ENCODE assay signal across 12 mouse cellular contexts in the genomic region with DNA sequence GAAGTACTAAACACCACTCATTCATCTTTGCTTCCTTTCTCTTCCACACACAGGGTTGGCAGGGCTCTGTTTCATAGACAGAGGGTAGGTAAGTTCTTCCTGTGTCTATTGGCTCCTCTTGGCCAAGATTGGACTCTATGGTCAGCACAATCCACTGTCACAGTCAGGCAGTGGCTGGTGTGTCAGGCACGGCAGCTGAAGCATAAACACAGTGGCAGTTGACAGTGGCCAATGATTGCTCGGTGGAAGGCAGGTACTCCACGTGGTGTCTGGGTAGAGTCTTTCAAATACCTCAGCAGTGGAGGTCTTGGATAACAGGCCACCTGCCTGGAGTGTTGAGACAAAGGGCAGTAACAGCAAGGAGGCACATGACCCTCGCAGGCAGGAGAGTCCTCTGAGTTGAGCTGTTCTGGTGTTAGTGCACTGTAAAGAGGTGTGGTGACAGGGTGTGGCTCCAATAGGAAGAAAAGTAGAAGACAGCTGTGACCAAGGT. TPM values are rescaled to one million over a fixed set of nuclear protein-coding genes. Genes with fewer than 3 reads are reported as not detected.
DNase-seq lines count a peak whose midpoint lies in the region; ATAC-seq and TF ChIP-seq lines count a peak whose summit lies in the region.
"Had no signal": no experiment of that assay in that cellular context is flagged by ENCODE, and none has a peak within 500 bp of the region (broad histone marks: within the 10 kb centered on the region; RNA-seq: fewer than 3 reads in every experiment).

No protein-coding gene starts in this region.

- TF ChIP-seq CTCF in ES-Bruce4 (IDR thresholded peaks at IDR 0.05; ENCODE audit: low read depth, low read length), result no peak
- no peak for TF ChIP-seq CTCF in thymus, adult 2 months (IDR thresholded peaks at IDR 0.05; ENCODE audit: borderline replicate concordance, control insufficient read depth, extremely low read depth, insufficient read depth, low read length, poor library complexity)
- no peak for TF ChIP-seq CTCF in kidney, adult 2 months (conservative IDR thresholded peaks at IDR 0.05; ENCODE audit: insufficient read depth, insufficient read length, low read depth, low read length)

- H3K27ac ChIP-seq in ES-Bruce4 (ENCODE audit: insufficient read depth, low read length), result peak overlapping the region; percentile 62
- H3K27ac ChIP-seq in forebrain, embryonic 14.5 days (ENCODE audit: low read depth, low read length), result peak overlapping the region; percentile 52; the same call in 1 of the 2 replicates
- H3K27ac ChIP-seq in thymus, adult 2 months (ENCODE audit: control insufficient read depth, insufficient read depth, low read length), result no peak overlapping the region
- no peak overlapping the region for H3K27ac ChIP-seq in kidney, adult 2 months (ENCODE audit: insufficient read depth, low read depth, low read length)
- H3K27ac ChIP-seq: lung, embryonic 15.5 days had no signal

- no peaks in the 10 kb centered on the region for H3K36me3 ChIP-seq in ES-Bruce4 (ENCODE audit: control insufficient read depth, insufficient read depth, low read length, poor library complexity, severe bottlenecking)
- no peaks in the 10 kb centered on the region for H3K36me3 ChIP-seq in forebrain, embryonic 14.5 days (ENCODE audit: control insufficient read depth, insufficient read depth, low read length)
- H3K36me3 ChIP-seq in thymus, adult 2 months (ENCODE audit: control insufficient read depth, insufficient read depth, low read length), result no peaks in the 10 kb centered on the region
- H3K36me3 ChIP-seq in kidney, adult 2 months (ENCODE audit: control insufficient read depth, insufficient read depth, low read length), result no peaks in the 10 kb centered on the region
- H3K36me3 ChIP-seq: G1E; lung, embryonic 15.5 days had no signal

- WGBS in forebrain, embryonic 14.5 days, result 6% methylated on average over 4 of the region's 4 CpGs
- 11% methylated on average over 4 of the region's 4 CpGs for WGBS in large intestine, adult 2 months
- 63% methylated on average over 4 of the region's 4 CpGs for WGBS in thymus, adult 2 months
- WGBS in kidney, adult 2 months, result 33% methylated on average over 4 of the region's 4 CpGs

- peak; percentile 89 for DNase-seq in ES-CJ7 (ENCODE audit: low read depth, low spot score)
- DNase-seq in forebrain, embryonic 14.5 days (ENCODE audit: low spot score), result no peak
- DNase-seq in large intestine, adult 2 months (ENCODE audit: low read depth, low spot score), result peak; percentile 92
- DNase-seq in spleen, postnatal 4 days (ENCODE audit: low spot score in 2 of 2), result no peak
- DNase-seq in thymus, adult 2 months, result no peak
- DNase-seq in kidney, adult 2 months, result no peak
- DNase-seq: kidney, postnatal 14 days had no signal

- TF ChIP-seq POLR2A in ES-Bruce4 (IDR thresholded peaks at IDR 0.05; ENCODE audit: insufficient read depth, low read length), result no peak
- no peak for TF ChIP-seq POLR2A in thymus, adult 2 months (IDR thresholded peaks at IDR 0.05; ENCODE audit: control insufficient read depth, extremely low read depth, insufficient read depth, low read length, poor library complexity)
- TF ChIP-seq POLR2A in kidney, adult 2 months (IDR thresholded peaks at IDR 0.05; ENCODE audit: low read depth, low read length), result no peak

- peaks cover 2% of the 10 kb centered on the region for H3K4me1 ChIP-seq in ES-Bruce4 (ENCODE audit: control insufficient read depth, insufficient read depth, low read length)
- H3K4me1 ChIP-seq in forebrain, embryonic 14.5 days (ENCODE audit: control insufficient read depth, insufficient read depth, low read length), result peaks cover 19% of the 10 kb centered on the region
- H3K4me1 ChIP-seq in thymus, adult 2 months (replicated peaks; ENCODE audit: control insufficient read depth, insufficient read depth, low read length), result no peaks in the 10 kb centered on the region
- H3K4me1 ChIP-seq in kidney, adult 2 months (ENCODE audit: control insufficient read depth, insufficient read depth, low read length), result no peaks in the 10 kb centered on the region
- H3K4me1 ChIP-seq: lung, embryonic 15.5 days had no signal

- TF ChIP-seq EP300 in ES-Bruce4 (IDR thresholded peaks at IDR 0.05; ENCODE audit: insufficient read depth, low read depth, low read length), result peak; percentile 99

- no peak overlapping the region for H3K9ac ChIP-seq in ES-Bruce4 (ENCODE audit: low read depth, poor library complexity, severe bottlenecking)
- no peak overlapping the region for H3K9ac ChIP-seq in forebrain, embryonic 14.5 days (ENCODE audit: low read length)
- H3K9ac ChIP-seq: lung, embryonic 15.5 days had no signal

- no peaks in the 10 kb centered on the region for H3K27me3 ChIP-seq in ES-Bruce4 (ENCODE audit: control insufficient read depth, insufficient read depth, low read length, poor library complexity, severe bottlenecking)
- peaks cover 44% of the 10 kb centered on the region for H3K27me3 ChIP-seq in forebrain, embryonic 14.5 days (replicated peaks; ENCODE audit: control insufficient read depth, insufficient read depth, low read length)
- H3K27me3 ChIP-seq in thymus, adult 2 months (ENCODE audit: control insufficient read depth, insufficient read depth, low read length), result no peaks in the 10 kb centered on the region
- no peaks in the 10 kb centered on the region for H3K27me3 ChIP-seq in kidney, adult 2 months (replicated peaks; ENCODE audit: control insufficient read depth, insufficient read depth, low read length)
- H3K27me3 ChIP-seq: lung, embryonic 15.5 days had no signal

- H3K9me3 ChIP-seq in ES-Bruce4 (replicated peaks; ENCODE audit: control insufficient read depth, insufficient read depth, low read length, poor library complexity, severe bottlenecking), result peaks cover 3% of the 10 kb centered on the region
- H3K9me3 ChIP-seq in forebrain, embryonic 14.5 days (replicated peaks; ENCODE audit: control insufficient read depth, low read length), result no peaks in the 10 kb centered on the region
- H3K9me3 ChIP-seq: G1E; lung, embryonic 15.5 days had no signal

- no peak overlapping the region for H3K4me2 ChIP-seq in forebrain, embryonic 14.5 days (ENCODE audit: low read length)
- H3K4me2 ChIP-seq: lung, embryonic 15.5 days had no signal

- ATAC-seq in forebrain, embryonic 14.5 days, result peak; percentile 40; the same call in 1 of the 2 replicates

- no peak overlapping the region for H3K4me3 ChIP-seq in ES-Bruce4 (ENCODE audit: low read depth, low read length)
- H3K4me3 ChIP-seq in forebrain, embryonic 14.5 days (ENCODE audit: low read depth, low read length), result no peak overlapping the region
- no peak overlapping the region for H3K4me3 ChIP-seq in thymus, adult 2 months (ENCODE audit: control insufficient read depth, insufficient read depth, low read length)
- H3K4me3 ChIP-seq in kidney, adult 2 months (ENCODE audit: insufficient read depth, low read depth, low read length), result no peak overlapping the region
- H3K4me3 ChIP-seq: lung, embryonic 15.5 days had no signal

RNA-seq across cellular contexts. Expression of a gene that starts 13.1 kb away (rescaled TPM):
- not detected in 2 replicates for polyA plus RNA-seq in ES-Bruce4 (2011; ENCODE audit: insufficient read depth, insufficient read length, low read depth, missing spikeins)
- polyA plus RNA-seq in forebrain, embryonic 14.5 days (2014; fragmentation: Nextera tagmentation; extraction: Ambion mirVana), result not detected in 2 replicates
- polyA plus RNA-seq in large intestine, adult 2 months (2012; rRNA removed), result 0.04 and 0.10 TPM in 2 replicates
- 1.1 TPM in 2 replicates for polyA plus RNA-seq in thymus, adult 2 months (2012; rRNA removed)
- polyA plus RNA-seq in kidney, adult 2 months (2012; rRNA removed), result not detected in 2 replicates
- polyA plus RNA-seq: cerebellum, adult 2 months; G1E; heart, embryonic 16.5 days; lung, embryonic 15.5 days had no signal

RNA-seq across cellular contexts. Expression of a gene that starts 15.5 kb away (rescaled TPM):
- polyA plus RNA-seq in ES-Bruce4 (2011; ENCODE audit: insufficient read depth, insufficient read length, low read depth, missing spikeins), result not detected in 2 replicates
- polyA plus RNA-seq in forebrain, embryonic 14.5 days (2014; fragmentation: Nextera tagmentation; extraction: Ambion mirVana), result not detected in 2 replicates
- polyA plus RNA-seq in large intestine, adult 2 months (2012; rRNA removed), result 19.0 and 30.9 TPM in 2 replicates
- polyA plus RNA-seq in thymus, adult 2 months (2012; rRNA removed), result 0.22 and 0.33 TPM in 2 replicates
- 10.8 and 15.0 TPM in 2 replicates for polyA plus RNA-seq in kidney, adult 2 months (2012; rRNA removed)
- polyA plus RNA-seq: cerebellum, adult 2 months; G1E; lung, embryonic 15.5 days had no signal

RNA-seq across cellular contexts. Expression of a gene that starts 43.7 kb away (rescaled TPM):
- 5.5 and 6.1 TPM in 2 replicates for polyA plus RNA-seq in ES-Bruce4 (2011; ENCODE audit: insufficient read depth, insufficient read length, low read depth, missing spikeins)
- 31.2 and 35.1 TPM in 2 replicates for polyA plus RNA-seq in forebrain, embryonic 14.5 days (2014; fragmentation: Nextera tagmentation; extraction: Ambion mirVana)
- 1.8 and 2.8 TPM in 2 replicates for polyA plus RNA-seq in large intestine, adult 2 months (2012; rRNA removed)
- polyA plus RNA-seq in thymus, adult 2 months (2012; rRNA removed), result 0.88 and 1.2 TPM in 2 replicates
- 30.2 and 30.9 TPM in 2 replicates for polyA plus RNA-seq in kidney, adult 2 months (2012; rRNA removed)
- polyA plus RNA-seq: G1E had no signal

RNA-seq across cellular contexts. Expression of a gene that starts 45.6 kb away (rescaled TPM):
- not detected in 2 replicates for polyA plus RNA-seq in ES-Bruce4 (2011; ENCODE audit: insufficient read depth, insufficient read length, low read depth, missing spikeins)
- not detected in 2 replicates for polyA plus RNA-seq in forebrain, embryonic 14.5 days (2014; fragmentation: Nextera tagmentation; extraction: Ambion mirVana)
- 0.09 and 0.19 TPM in 2 replicates for polyA plus RNA-seq in large intestine, adult 2 months (2012; rRNA removed)
- not detected in 2 replicates for polyA plus RNA-seq in thymus, adult 2 months (2012; rRNA removed)
- 0.03 and 0.06 TPM in 2 replicates for polyA plus RNA-seq in kidney, adult 2 months (2012; rRNA removed)
- polyA plus RNA-seq: cerebellum, adult 2 months; G1E; heart, embryonic 16.5 days; lung, embryonic 15.5 days had no signal

RNA-seq across cellular contexts. Expression of a gene that starts 56.0 kb away (rescaled TPM):
- polyA plus RNA-seq in ES-Bruce4 (2011; ENCODE audit: insufficient read depth, insufficient read length, low read depth, missing spikeins), result 13.7 and 14.5 TPM in 2 replicates
- 6.8 and 7.1 TPM in 2 replicates for polyA plus RNA-seq in forebrain, embryonic 14.5 days (2014; fragmentation: Nextera tagmentation; extraction: Ambion mirVana)
- 16.3 and 16.7 TPM in 2 replicates for polyA plus RNA-seq in large intestine, adult 2 months (2012; rRNA removed)
- polyA plus RNA-seq in thymus, adult 2 months (2012; rRNA removed), result 6.9 and 8.9 TPM in 2 replicates
- 27.6 and 27.8 TPM in 2 replicates for polyA plus RNA-seq in kidney, adult 2 months (2012; rRNA removed)
- polyA plus RNA-seq: G1E had no signal

Comparison
In these comparisons a context has a peak if more than half of its experiments do, and no peak if none do; other contexts are left out.
1. H3K27ac ChIP-seq: peak in ES-Bruce4 (single experiment) and forebrain, embryonic 14.5 days (single experiment); none in thymus, adult 2 months (single experiment) and kidney, adult 2 months (single experiment).
2. DNase-seq: peak in ES-CJ7 (single experiment) and large intestine, adult 2 months (single experiment); none in forebrain, embryonic 14.5 days (single experiment), spleen, postnatal 4 days (0 of 2), thymus, adult 2 months (single experiment) and kidney, adult 2 months (single experiment).